Mouse (Mus musculus) right cerebral cortex, postnatal 36 days (tissue): ENCODE results near the gene Il16.

Experiments used
- DNase-seq, 2 experiments: peaks; one replicate each; pipeline ENCODE4 v3.0.0; 2022; ENCODE audit warnings: low spot score in 2 of 2, mixed read lengths in 1 of 2

Gene Il16

DNA sequence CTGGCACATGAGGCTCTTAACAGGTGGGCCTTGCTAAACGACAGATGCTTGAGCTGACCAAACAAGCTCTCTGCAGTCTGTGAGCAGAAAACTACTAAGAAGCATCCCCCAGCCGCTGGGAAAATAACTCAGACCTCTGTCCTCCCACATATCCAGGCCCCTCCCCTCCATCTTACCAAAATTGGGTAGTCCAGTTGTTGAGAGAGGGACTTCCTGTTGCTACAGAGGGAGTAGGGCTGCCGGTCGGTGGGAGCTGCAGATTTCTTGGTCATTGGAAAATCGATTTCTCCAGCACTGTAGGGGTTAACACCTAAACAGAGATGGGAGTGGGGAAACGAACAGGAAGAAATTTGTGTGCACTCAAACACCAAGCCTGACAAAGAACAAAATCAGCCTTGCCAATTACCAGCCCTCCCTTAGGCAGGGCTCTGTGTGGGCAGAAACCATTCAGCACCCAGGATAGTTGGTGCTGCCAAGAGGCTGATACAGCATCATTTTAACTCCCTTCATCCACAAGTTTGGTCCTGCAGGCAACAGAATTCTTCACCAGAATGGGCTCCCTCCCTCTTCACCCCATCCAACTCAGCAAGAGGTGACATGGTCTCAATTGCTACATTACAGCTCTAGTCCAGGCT lies 62.8 kb downstream of the Il16 start:
- no peak for DNase-seq

DNA sequence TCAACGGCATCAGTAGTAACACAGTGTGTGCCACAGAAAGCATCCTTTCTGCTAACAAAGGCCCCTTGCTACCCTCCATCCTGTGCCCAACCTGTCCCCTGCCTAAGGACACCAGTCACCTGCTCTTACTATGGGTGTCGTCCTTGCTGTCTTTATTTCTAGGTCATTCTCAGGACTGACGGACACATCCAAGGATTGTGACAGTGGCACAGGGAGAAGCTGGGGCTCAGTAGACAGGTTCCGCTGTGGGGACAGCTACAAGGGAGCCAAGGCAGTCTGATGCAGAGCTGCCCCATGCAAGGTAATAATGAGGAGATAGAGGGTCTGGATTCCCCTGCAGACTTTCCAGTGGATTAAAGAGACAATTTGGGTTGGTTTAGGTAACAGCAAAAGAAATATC lies 67.0 kb downstream of the Il16 start:
- DNase-seq: no peak

DNA sequence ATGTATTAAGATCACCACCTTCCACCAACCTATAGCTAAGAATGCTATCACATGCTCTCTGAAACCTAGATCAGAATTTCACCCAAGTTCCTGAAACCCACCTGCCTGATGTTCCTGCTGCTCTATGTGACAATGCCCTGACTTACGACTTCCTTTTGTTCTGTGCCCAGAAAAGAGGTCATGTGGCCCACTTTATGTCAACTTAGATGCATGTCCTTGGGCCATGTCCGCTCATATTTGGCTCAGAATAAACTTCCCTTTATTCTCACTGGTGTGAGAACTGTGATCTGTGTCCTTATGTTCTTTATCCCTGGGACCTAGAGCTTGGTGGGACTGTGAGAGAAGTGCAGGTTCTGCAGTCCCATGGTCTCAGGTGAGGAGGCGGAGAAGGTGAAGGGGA lies 68.2 kb downstream of the Il16 start:
- DNase-seq: no peak

DNA sequence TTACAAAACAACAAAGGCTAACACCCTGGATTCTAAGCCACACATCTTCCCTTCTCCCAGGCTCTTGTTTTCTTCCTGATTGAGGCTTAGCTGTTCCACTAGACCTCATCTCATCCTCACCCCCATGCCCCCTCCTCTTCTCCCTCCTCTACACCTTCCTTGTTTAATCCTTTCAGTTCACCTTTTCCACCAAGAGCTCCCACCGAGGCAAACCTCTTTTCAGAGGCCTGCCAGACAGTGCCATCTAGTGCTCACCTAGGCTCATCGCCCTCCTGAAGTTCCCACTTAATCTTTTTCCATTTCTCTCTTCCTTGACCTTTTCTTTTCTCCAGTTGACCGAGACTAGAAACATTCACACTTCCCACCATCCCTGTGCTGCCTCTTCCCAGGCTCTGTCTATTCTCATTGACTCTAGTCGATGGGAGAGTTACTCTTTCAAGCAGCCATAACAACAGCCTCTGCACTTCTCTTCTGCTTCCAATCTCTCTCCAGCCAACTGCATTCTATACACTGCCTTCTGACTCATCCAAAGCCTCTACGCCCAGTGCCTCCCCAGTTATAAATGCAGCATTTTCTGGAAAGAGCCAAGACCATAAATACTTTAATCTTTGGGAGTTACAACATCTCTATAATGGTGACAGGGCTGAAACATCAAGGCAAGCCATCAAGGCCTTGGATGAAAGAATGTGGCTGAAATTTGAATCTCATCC lies 69.8 kb downstream of the Il16 start:
- DNase-seq: no peak

DNA sequence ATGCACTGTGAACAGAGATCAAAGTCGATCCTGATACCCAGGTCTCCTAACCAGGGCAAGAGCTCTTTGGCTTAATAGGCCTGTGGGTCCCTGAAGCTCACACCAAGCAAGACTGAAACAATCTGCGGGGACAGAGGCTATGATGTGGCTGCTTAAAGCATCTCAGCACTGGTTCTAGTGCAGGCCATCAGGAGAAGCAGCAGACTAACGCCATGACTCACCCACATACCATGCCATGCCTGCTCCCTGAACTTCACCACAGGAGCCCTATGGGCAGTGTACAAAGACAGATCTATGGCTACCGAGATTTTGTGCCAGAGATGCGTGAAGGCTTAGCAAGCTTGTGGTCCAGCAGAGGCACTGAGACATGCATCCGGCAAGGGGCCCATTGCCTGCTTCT lies 74.0 kb downstream of the Il16 start:
- DNase-seq: no peak

- DNase-seq: peak in 1 of 2 experiments; percentile 25
Observed at GRCm38 (mm10) chr7:83668724-83669123, 76.8 kb downstream of the Il16 start.

DNA sequence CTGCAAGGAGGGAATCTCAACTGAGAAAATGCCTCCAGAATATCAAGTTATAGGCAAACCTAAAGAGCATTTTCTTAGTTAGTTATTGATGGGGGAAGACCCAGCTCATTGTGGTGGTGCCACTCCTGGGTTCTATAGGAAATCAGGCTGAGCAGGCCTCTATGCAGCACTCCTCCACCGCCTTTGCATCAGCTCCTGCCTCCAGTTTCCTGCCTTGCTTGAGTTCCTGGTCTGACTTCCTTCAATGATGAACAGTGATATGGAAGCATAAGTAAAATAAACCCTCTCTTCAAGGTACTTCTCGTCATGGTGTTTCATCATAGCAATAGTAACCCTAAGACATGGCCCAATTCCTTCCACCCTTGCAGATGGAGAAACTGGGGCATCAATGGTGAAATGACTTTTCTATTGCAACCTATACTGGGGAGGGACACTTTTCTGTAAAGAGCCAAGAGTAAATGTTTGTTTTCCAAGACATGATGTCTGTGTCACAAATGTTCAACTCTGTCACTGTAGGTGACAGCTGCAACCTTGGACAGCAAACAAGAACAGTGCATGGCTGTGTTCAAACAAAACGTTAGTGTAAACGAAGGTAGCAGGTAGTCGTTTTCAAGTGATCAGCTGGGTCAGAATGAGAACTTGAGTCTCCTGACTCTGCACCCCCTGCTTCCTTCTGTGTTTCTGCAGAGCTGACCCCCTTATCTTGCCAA lies 77.4 kb downstream of the Il16 start:
- DNase-seq: no peak

DNA sequence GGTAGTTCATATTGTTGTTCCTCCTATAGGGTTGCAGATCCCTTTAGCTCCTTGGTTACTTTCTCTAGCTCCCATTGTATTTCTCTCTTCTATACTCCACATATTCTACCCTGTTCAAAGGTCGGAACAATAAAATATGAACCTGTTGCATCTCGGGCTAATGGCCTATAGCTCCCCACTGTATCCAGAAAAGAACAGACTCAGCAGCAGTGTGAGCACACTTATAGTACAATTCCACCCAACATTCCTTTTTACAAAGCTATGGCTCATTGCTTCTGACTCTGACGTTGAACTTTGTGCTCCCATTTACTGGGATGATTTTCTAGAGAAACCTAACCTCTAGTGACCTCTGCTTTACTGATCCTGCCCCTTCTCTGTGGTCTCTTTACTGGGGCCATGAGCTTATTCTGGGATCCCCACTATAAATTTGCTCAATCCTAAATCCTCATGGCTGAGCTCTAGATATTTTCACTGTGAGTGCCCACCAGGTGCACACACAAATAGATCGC lies 79.4 kb downstream of the Il16 start:
- no peak for DNase-seq

DNA sequence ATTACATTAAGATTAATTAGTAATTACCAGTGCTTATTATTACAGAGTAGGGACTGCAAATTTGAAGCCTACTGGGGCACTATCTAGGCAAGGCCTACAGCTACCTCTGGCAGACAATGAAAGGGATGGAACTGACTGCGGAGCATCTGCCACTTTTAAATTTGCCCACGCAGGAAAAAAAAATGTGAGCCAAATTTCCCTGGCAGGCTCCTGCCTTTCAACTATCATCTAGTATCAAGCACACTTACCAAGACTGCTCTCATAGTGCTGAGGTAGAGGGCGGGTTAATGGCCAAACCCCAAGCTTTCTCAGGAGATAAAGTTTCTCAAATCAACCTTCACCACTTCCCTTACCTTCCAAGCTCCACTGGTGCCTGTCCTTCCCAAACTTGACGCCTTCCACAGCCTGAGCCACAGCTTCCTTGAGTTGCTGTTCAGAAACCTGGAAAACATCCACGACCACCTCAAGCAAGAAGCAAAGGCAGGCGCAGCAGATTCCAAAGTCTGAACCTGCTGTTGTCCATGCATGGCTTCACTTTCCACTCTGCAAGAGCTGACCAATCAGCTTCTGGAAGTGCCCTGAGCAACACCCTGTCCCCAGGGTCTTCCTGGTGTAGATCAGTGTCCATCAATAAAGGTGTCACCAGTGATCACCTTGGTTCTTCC lies 82.7 kb downstream of the Il16 start:
- DNase-seq: no peak

DNA sequence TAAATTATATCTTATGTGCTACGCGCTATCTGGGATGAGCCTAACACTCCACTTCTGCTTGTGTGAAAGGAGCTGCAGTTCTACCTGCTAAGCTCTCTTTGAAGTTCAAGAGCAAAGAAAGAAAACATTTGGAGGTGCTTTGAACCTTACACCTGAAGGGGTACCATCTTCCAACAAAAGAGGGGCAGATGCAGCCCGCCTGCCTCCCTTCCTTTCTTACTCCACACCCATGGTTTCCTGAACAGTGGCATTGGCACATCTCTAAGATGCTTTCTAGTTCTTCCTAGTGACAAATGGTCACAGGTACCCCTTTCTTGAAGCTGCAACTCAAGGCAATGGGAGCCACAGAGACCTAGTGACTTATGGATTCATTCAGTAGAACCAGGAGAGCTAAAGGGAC lies 83.8 kb downstream of the Il16 start:
- no peak for DNase-seq

- no peak for DNase-seq
Observed at GRCm38 (mm10) chr7:83661031-83661430, 84.5 kb downstream of the Il16 start.

DNA sequence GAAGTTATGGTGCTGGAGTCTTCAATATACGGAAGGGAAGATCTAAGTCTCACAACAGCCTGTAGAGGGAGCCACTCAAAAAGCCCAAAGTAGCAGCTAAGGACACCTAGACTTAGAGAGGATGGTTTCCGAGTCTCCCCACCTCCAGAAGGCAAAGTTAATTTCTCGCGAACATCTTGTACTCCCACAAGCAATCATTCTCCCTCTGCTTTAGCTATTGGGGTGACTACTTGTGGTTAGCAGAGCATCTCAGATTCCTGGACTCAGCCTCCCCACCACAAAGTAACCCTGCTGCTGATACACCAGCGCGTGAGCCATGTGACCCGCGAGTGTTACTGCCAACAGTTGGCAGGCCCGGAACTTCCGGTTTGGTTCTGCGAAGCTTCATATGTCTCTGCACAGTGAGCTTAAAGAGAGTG lies 85.2 kb downstream of the Il16 start:
- no peak for DNase-seq

GRCm38 (mm10) chr7:83659159-83660065 lies 86.1 kb downstream of the Il16 start:
- no peak for DNase-seq

- DNase-seq: no peak
Observed at GRCm38 (mm10) chr7:83658716-83659115, 86.8 kb downstream of the Il16 start.

GRCm38 (mm10) chr7:83654938-83655630 lies 90.4 kb downstream of the Il16 start:
- no peak for DNase-seq

DNA sequence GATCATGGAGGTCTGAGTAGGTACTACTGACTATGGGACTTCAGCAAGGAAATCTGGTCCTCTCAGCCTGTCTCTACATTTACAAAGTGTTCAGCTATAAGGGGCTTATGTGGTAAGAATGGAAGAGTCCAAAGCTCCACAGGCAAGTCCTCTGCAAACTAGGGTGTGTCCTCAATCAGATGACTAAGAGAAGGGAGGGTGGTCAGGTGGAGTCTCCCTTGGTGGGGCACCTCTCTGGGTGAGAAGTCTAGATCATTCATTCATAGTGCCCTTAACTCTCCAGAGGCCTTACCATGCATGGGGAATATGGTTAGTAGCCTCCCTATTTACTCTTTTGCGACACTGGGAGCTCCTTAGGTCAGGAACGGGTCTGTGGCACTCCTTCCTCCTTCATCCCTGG lies 91.3 kb downstream of the Il16 start:
- DNase-seq: no peak

DNA sequence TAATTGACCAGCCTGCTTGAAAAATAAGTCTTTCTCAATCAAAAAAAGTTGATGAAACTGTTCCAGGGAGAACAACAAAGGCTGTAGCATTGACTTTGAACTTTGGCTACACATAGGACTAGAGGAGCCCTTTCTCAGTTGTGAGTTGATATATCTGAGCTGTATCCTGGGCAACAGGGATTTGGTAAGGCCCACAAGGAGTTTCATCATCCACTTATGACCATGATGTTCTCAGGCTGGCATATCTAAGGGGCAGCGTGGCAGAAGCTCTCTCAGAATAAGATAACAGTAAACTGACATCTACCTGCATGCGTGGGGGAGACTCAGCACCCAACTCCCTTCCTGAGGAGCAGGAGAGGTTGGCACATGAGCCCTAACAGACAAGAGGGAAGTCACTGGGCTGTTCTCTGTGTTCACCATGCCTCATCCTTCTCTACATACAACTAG lies 91.9 kb downstream of the Il16 start:
- DNase-seq: no peak

- no peak for DNase-seq
Observed at GRCm38 (mm10) chr7:83652498-83652897, 93.0 kb downstream of the Il16 start.

- DNase-seq: no peak
Observed at GRCm38 (mm10) chr7:83650638-83651037, 94.9 kb downstream of the Il16 start.

GRCm38 (mm10) chr7:83648807-83649206 lies 96.7 kb downstream of the Il16 start:
- DNase-seq: peak in 1 of 2 experiments; percentile 42
